Mouse (Mus musculus): ENCODE results near the gene Gm19684. TPM values are rescaled to one million over a fixed set of nuclear protein-coding genes. Genes with fewer than 3 reads are reported as not detected.
"Not testable (repeated sequence)": the region's sequence is repeated elsewhere in the genome, so short reads cannot be mapped to it uniquely, and the experiment has no call there.

The Gm19684 gene
- polyA plus RNA-seq, 1 experiment from 2014 or later, result not detected

DNA sequence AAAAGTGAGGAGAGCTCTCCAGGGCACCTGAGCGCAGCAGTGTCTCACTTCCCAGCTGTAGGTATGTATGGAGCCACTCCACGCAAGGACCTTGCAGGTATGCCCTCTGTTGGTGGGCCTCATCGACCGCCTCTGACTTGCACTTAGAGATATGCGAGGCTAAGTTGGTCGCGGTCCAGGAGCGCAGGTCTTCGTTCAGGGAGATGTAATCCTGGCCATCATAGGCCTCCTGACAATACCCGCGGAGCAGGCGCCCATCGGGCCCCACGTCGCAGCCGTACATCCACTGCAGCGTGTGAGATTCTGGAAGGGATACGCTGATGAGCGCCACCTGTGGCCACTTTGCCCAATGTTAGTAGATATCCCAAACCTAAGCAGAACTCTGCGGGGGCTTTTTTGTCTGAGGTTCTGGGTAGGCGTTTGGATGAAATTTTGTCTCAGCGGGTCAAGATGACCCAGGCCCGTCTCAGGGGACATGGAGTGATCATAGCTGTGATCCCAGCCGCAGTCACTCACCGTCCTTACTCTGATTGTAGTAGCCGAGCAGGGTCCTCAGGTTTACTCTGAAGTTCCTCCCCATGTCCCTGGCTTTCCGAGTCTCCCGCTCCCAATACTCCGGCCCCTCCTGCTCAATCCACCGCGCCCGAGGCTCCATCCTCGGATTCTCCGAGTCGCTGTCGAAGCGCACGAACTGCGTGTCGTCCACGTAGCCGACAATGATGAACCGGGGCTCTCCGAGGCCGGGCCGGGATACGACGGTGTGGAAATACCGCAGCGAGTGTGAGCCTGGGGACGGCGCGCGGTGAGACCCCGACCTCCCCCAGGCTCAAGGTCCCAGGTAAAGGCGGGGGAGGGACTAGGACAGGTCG, 10.6 kb upstream of the Gm19684 start:
- WGBS, result under 1% methylated on average over 53 of the region's 57 CpGs
- not testable (repeated sequence) for H3K27ac ChIP-seq, H3K4me1 ChIP-seq, H3K9me3 ChIP-seq, H3K36me3 ChIP-seq
- 0 out of 2 replicates have a peak overlapping the region, but pooled peaks have one; percentile 13 for H3K9ac ChIP-seq
- peak overlapping the region; percentile 73 for H3K4me2 ChIP-seq
- peak overlapping the region; percentile 38 for H3K4me3 ChIP-seq
- peaks cover 19% of the 10 kb centered on the region for H3K27me3 ChIP-seq
- 0 out of 2 replicates have a peak, but pooled peaks have one; percentile 44 for ATAC-seq (ENCODE audit: borderline replicate concordance, extremely low read depth, low FRiP score, low TSS enrichment)

DNA sequence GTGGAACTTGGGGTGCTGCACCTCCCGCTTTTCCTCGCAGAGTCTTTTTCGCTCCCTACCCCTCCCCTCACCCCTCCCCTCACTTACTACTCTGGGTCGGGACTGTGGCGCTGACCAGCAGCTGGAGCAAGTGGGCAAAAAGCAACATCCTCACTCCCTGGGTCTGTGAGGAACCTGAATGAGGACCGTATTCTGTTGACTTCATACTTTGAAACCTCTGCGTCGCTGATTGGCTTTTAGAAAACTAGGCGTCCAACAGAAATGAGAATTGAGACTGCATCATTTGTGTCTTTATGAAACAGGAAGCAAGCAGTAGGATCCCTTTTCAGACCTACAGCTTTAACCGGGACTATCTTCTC, 10.0 kb upstream of the Gm19684 start:
- H3K9me3 ChIP-seq; H3K36me3 ChIP-seq; H3K27ac ChIP-seq; H3K4me1 ChIP-seq; ATAC-seq (ENCODE audit: borderline replicate concordance, extremely low read depth, low FRiP score, low TSS enrichment); H3K9ac ChIP-seq: not testable (repeated sequence)
- peak overlapping the region; percentile 73 for H3K4me2 ChIP-seq
- H3K27me3 ChIP-seq, result peaks cover 19% of the 10 kb centered on the region
- H3K4me3 ChIP-seq, result peak overlapping the region; percentile 38
- WGBS, result 2% methylated on average over 10 of the region's 10 CpGs

DNA sequence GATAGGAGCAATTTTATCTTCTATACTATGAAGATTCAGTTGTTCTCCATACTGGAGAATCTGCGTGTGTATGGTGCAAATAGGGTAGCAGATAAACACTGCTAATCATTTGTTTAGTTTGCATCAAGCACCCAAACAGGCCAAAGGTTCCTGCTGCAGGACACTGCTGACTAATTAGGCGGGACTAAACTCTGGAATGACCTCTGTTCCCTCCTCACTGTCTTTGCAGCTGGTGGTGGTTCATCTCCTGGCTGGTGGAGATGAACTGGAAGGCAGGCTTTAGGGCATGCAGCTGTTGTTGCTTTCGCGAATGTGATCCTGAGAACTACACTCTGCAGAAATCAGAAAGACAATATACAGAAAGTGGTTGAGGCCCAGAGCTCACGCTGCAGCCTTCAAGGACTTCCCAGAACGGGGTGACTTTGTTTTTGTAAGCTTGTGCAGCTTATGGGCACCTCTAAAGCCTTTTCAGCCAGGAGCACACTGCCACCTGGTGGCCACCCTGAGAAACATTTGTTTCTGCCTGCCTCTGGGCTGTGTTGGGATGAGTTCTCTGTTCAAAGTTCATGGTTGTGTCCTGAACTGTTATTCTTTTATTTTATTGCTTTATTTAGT, 7.4 kb upstream of the Gm19684 start:
- H3K4me2 ChIP-seq; H3K4me1 ChIP-seq; H3K9ac ChIP-seq; H3K9me3 ChIP-seq; H3K36me3 ChIP-seq; ATAC-seq (ENCODE audit: borderline replicate concordance, extremely low read depth, low FRiP score, low TSS enrichment); H3K27ac ChIP-seq; H3K4me3 ChIP-seq: not testable (repeated sequence)
- 13% methylated on average over 6 of the region's 6 CpGs for WGBS
- H3K27me3 ChIP-seq, result peaks cover 19% of the 10 kb centered on the region

DNA sequence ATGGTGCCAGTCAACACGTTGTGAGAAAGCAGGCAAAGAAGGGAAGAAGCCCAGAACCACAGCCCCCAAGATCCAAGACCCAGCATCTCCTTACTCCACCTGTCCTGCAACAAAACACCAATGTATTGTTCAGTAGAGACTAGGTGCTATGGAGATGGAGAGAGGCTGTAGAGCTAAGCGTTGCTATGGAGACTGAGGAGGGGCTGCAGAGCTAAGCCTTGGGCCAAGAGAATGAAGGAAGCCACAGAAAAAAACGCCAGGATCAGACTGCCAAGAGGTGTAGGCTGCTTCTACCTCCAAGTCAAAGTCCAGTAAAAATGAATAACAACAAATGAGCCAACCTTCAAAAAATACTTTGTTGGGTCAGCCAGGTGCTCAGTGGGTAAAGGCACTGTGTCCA, 4.9 kb upstream of the Gm19684 start:
- H3K27me3 ChIP-seq; H3K4me3 ChIP-seq; H3K36me3 ChIP-seq; ATAC-seq (ENCODE audit: borderline replicate concordance, extremely low read depth, low FRiP score, low TSS enrichment); H3K4me2 ChIP-seq; H3K4me1 ChIP-seq; H3K9ac ChIP-seq; H3K9me3 ChIP-seq; H3K27ac ChIP-seq: not testable (repeated sequence)
- WGBS, result 28% methylated on average over 3 of the region's 3 CpGs

DNA sequence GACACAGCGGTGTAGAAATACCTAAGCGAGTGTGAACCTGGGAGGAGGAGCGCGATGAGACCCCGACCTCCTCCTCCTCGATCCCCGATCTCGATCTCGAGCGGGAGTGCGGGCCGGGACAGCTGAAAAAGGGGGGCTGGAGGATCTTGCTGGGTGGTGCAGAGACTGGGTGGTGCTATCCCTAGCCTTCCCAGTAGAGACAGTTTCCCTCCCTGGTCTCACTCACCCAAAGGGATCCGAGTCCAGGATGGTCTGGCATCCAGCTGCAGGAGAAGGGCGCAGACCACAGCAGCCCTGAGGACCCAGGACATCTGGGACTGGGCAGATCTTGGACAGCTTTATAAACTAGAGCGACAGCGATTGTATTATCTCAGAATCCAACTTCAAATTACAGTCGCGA, 639 bp upstream of the Gm19684 start:
- WGBS, result 20% methylated on average over 18 of the region's 18 CpGs
- not testable (repeated sequence) for H3K4me1 ChIP-seq, H3K9me3 ChIP-seq, H3K9ac ChIP-seq, H3K27ac ChIP-seq, H3K27me3 ChIP-seq, H3K36me3 ChIP-seq
- Histone ChIP-seq H3K4me2 (peak overlapping the region; percentile 44), H3K4me3 (peak overlapping the region; percentile 15; the same call in 1 of the 2 replicates)
- peak; percentile 53; the same call in 1 of the 2 replicates for ATAC-seq (ENCODE audit: borderline replicate concordance, extremely low read depth, low FRiP score, low TSS enrichment)

GRCm38 (mm10) chr17:36124111-36124510, 2.6 kb downstream of the Gm19684 start:
- not testable (repeated sequence) for H3K4me2 ChIP-seq; H3K4me3 ChIP-seq; H3K9me3 ChIP-seq; H3K9ac ChIP-seq; H3K4me1 ChIP-seq; H3K27ac ChIP-seq; ATAC-seq (ENCODE audit: borderline replicate concordance, extremely low read depth, low FRiP score, low TSS enrichment); H3K36me3 ChIP-seq; H3K27me3 ChIP-seq
- 41% methylated on average over 3 of the region's 3 CpGs for WGBS

GRCm38 (mm10) chr17:36128525-36128924, 7.0 kb downstream of the Gm19684 start:
- not testable (repeated sequence) for H3K4me1 ChIP-seq; H3K9ac ChIP-seq; H3K4me3 ChIP-seq; H3K27me3 ChIP-seq; H3K9me3 ChIP-seq; ATAC-seq (ENCODE audit: borderline replicate concordance, extremely low read depth, low FRiP score, low TSS enrichment); H3K36me3 ChIP-seq; H3K4me2 ChIP-seq; H3K27ac ChIP-seq
- 58% methylated on average over 11 of the region's 13 CpGs for WGBS

GRCm38 (mm10) chr17:36128968-36129817, 7.7 kb downstream of the Gm19684 start, which contains the start of gene Gm7030:
Gene Gm7030, minus strand, starts transcription at chr17:36129425.
- ATAC-seq (ENCODE audit: borderline replicate concordance, extremely low read depth, low FRiP score, low TSS enrichment), result peak; percentile 66; the same call in 1 of the 2 replicates
- H3K9ac ChIP-seq, H3K27ac ChIP-seq, H3K4me1 ChIP-seq, H3K9me3 ChIP-seq, H3K36me3 ChIP-seq, H3K4me3 ChIP-seq, H3K27me3 ChIP-seq: not testable (repeated sequence)
- 23% methylated on average over 25 of the region's 28 CpGs for whole genome bisulfite sequencing
- peak within 1 kb of the TSS; percentile 38 for H3K4me2 ChIP-seq

DNA sequence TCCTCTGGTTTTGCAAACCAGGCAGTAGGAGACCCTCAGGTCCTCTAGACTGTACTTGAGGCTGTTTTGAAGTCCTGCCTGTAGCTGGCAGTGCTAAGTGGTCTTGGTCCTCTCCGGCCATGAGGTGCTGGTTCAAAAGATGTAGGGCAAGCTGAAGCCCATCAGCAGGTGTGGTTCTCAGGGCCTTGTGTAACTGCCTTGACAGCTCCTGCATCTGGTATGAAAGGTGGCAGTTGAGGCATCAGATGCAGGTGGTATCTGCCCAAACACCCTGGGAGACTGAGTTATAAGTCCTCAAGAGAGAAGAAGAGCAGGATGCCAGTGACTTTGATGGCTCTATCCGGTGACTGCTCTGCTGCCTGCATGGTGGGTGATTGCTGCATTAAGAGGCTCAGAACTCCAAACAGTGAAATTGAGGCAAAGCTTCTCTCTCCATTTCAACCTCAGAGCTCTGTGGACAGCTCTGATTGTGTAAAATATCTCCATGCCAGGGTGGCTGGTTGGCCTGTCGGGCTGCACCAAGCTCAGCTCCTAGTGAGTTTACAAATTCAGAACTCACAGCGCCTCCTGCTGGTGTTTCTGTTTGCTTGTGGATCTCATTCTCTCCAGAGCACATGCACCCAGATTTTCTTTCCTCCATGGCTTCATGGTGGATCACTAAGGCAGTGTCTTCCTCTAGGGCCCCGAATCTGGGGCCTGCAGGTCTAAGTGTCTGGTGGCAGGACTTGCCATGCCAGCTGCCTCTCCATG, 10.2 kb downstream of the Gm19684 start:
- H3K27me3 ChIP-seq, result no peaks in the 10 kb centered on the region
- no peaks in the 10 kb centered on the region for H3K9me3 ChIP-seq
- no peaks in the 10 kb centered on the region for H3K36me3 ChIP-seq
- H3K4me2 ChIP-seq, result no peak overlapping the region
- no peak overlapping the region for H3K4me3 ChIP-seq
- no peaks in the 10 kb centered on the region for H3K4me1 ChIP-seq
- no peak overlapping the region for H3K9ac ChIP-seq
- 73% methylated on average over 5 of the region's 5 CpGs for WGBS
- H3K27ac ChIP-seq, result no peak overlapping the region
- ATAC-seq (ENCODE audit: borderline replicate concordance, extremely low read depth, low FRiP score, low TSS enrichment), result no peak

DNA sequence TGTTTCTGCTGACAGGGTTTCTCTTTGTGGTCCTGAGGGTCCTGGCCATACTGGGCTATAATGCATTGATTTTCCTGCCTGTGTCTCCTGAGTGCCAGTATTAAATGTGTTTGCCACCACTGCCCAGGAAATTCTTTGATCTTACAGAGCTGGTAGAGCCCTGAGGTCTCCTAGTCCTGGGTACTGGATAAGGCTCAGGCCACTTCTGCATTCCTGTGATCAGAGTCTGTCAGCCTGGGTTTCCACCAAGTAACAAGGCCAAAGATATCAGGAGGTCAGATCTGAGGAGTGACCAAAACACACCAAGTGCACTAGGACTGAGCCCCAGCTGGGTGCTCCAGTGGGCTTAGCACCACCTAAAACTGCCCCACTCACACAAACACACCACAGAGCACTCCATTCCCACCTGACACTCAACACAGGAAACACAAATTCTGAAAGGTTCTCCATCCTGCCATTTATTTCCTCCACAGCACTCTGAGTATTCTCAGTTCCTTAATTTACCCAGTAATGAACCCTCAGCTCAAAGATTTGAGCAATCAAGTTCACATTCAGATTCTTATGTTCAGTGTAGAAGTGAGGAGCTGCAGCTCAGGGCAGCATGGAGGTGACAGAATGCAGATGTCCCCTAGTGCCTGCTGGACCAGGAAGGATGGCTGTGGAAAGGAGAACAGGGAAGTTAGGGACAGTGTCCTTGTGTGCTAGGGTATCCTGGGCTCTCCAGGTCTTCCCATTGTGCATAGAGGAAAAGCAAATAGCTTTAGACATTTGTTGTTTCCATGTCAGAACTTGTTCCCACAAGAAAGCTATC, 14.1 kb downstream of the Gm19684 start:
- ATAC-seq (ENCODE audit: borderline replicate concordance, extremely low read depth, low FRiP score, low TSS enrichment); H3K9me3 ChIP-seq; H3K4me2 ChIP-seq; H3K4me3 ChIP-seq; H3K27me3 ChIP-seq; H3K9ac ChIP-seq; H3K36me3 ChIP-seq; H3K27ac ChIP-seq; H3K4me1 ChIP-seq: not testable (repeated sequence)

All from lung, embryonic 15.5 days (tissue).